16 mouse cellular contexts compared by ENCODE assay signal in genomic region chr5:120285036-120285435, GRCm38 (mm10).
DNase-seq lines count a peak whose midpoint lies in the region; ATAC-seq and TF ChIP-seq lines count a peak whose summit lies in the region.
"Had no signal": no experiment of that assay in that cellular context is flagged by ENCODE, and none has a peak within 500 bp of the region (broad histone marks: within the 10 kb centered on the region; RNA-seq: fewer than 3 reads in every experiment).

No protein-coding gene starts in this region.

- no peaks in the 10 kb centered on the region for H3K36me3 ChIP-seq in embryonic facial prominence, embryonic 11.5 days (replicated peaks; ENCODE audit: control insufficient read depth, insufficient read depth, low read depth, low read length)
- no peaks in the 10 kb centered on the region for H3K36me3 ChIP-seq in hindbrain, embryonic 16.5 days (ENCODE audit: control insufficient read depth, insufficient read depth, low read length)
- H3K36me3 ChIP-seq: embryonic facial prominence, embryonic 13.5 days; intestine, embryonic 15.5 days; stomach, embryonic 15.5 days had no signal

- H3K4me2 ChIP-seq in embryonic facial prominence, embryonic 11.5 days (ENCODE audit: low read depth, low read length), result no peak overlapping the region
- H3K4me2 ChIP-seq in hindbrain, embryonic 16.5 days (ENCODE audit: low read length), result no peak overlapping the region
- H3K4me2 ChIP-seq: embryonic facial prominence, embryonic 13.5 days; intestine, embryonic 15.5 days; stomach, embryonic 15.5 days had no signal

- intact Hi-C loops in gastrocnemius, adult 2 months (cut with DNase I), result no loop called here

- no peak overlapping the region for H3K9ac ChIP-seq in embryonic facial prominence, embryonic 11.5 days (replicated peaks; ENCODE audit: low read length)
- peak overlapping the region; percentile 18; the same call in 1 of the 2 replicates for H3K9ac ChIP-seq in hindbrain, embryonic 16.5 days (ENCODE audit: low read depth, low read length)
- H3K9ac ChIP-seq: embryonic facial prominence, embryonic 13.5 days; intestine, embryonic 15.5 days; liver, postnatal 0 days; stomach, embryonic 15.5 days had no signal

- DNase-seq in embryo, embryonic 10 days (ENCODE audit: low spot score), result peak; percentile 69
- no peak for DNase-seq in embryonic facial prominence, embryonic 11.5 days (ENCODE audit: low spot score)
- DNase-seq in neural tube, embryonic 10.5 days (ENCODE audit: extremely low spot score, low spot score), result peak; percentile 62
- no peak for DNase-seq in layer of hippocampus, adult 2 months (ENCODE audit: low spot score in 2 of 2)
- no peak for DNase-seq in right cerebral cortex, postnatal 36 days (ENCODE audit: low spot score in 2 of 2)
- no peak for DNase-seq in thymus, postnatal 0 days (ENCODE audit: low spot score)
- no peak for DNase-seq in gastrocnemius, adult 2 months
- DNase-seq: cerebellum, adult 8-10 months; heart, adult 18-20 months; liver, postnatal 0 days; lung, postnatal 36 days; thymus, postnatal 14 days had no signal

- ATAC-seq in embryonic facial prominence, embryonic 11.5 days (replicated peaks; ENCODE audit: insufficient number of reproducible peaks, low FRiP score, low TSS enrichment, low read depth), result peak; percentile 55
- ATAC-seq in hindbrain, embryonic 16.5 days, result no peak
- ATAC-seq: intestine, embryonic 15.5 days; liver, postnatal 0 days had no signal

- peaks cover 19% of the 10 kb centered on the region for H3K27me3 ChIP-seq in embryonic facial prominence, embryonic 11.5 days (ENCODE audit: control insufficient read depth, insufficient read depth, low read length)
- no peaks in the 10 kb centered on the region for H3K27me3 ChIP-seq in hindbrain, embryonic 16.5 days (replicated peaks; ENCODE audit: control insufficient read depth, insufficient read depth, low read length)

- 42% methylated on average over 9 of the region's 9 CpGs for WGBS in embryonic facial prominence, embryonic 11.5 days
- 15% methylated on average over 9 of the region's 9 CpGs for WGBS in hindbrain, embryonic 16.5 days

- no peaks in the 10 kb centered on the region for H3K9me3 ChIP-seq in embryonic facial prominence, embryonic 11.5 days (replicated peaks; ENCODE audit: control insufficient read depth, low read length)
- no peaks in the 10 kb centered on the region for H3K9me3 ChIP-seq in hindbrain, embryonic 16.5 days (ENCODE audit: control insufficient read depth, low read length)
- H3K9me3 ChIP-seq: intestine, embryonic 15.5 days; stomach, embryonic 15.5 days had no signal

- H3K4me1 ChIP-seq in embryonic facial prominence, embryonic 11.5 days (ENCODE audit: control insufficient read depth, insufficient read depth, low read length), result peaks cover 4% of the 10 kb centered on the region
- H3K4me1 ChIP-seq in hindbrain, embryonic 16.5 days (ENCODE audit: control insufficient read depth, insufficient read depth, low read depth, low read length), result peaks cover 19% of the 10 kb centered on the region
- H3K4me1 ChIP-seq: intestine, embryonic 15.5 days had no signal

- H3K27ac ChIP-seq in embryonic facial prominence, embryonic 11.5 days (replicated peaks; ENCODE audit: low read depth, low read length), result no peak overlapping the region; the same call in 1 of the 2 replicates
- H3K27ac ChIP-seq in hindbrain, embryonic 16.5 days (ENCODE audit: low read depth, low read length), result peak overlapping the region; percentile 46; the same call in 1 of the 2 replicates
- H3K27ac ChIP-seq in layer of hippocampus, adult 2 months, result no peak overlapping the region
- H3K27ac ChIP-seq in gastrocnemius, adult 2 months, result no peak overlapping the region
- H3K27ac ChIP-seq: embryonic facial prominence, embryonic 13.5 days; intestine, embryonic 15.5 days; stomach, embryonic 15.5 days had no signal

- TF ChIP-seq CTCF in layer of hippocampus, adult 2 months (conservative IDR thresholded peaks at IDR 0.05), result no peak
- no peak for TF ChIP-seq CTCF in gastrocnemius, adult 2 months (IDR thresholded peaks at IDR 0.05)

- H3K4me3 ChIP-seq in embryonic facial prominence, embryonic 11.5 days (ENCODE audit: low read depth, low read length), result no peak overlapping the region
- no peak overlapping the region for H3K4me3 ChIP-seq in hindbrain, embryonic 16.5 days (ENCODE audit: low read length)
- no peak overlapping the region for H3K4me3 ChIP-seq in layer of hippocampus, adult 2 months
- no peak overlapping the region for H3K4me3 ChIP-seq in gastrocnemius, adult 2 months
- H3K4me3 ChIP-seq: embryonic facial prominence, embryonic 13.5 days; intestine, embryonic 15.5 days; stomach, embryonic 15.5 days had no signal

Comparison
In these comparisons a context has a peak if more than half of its experiments do, and no peak if none do; other contexts are left out.
1. DNase-seq: peak in embryo, embryonic 10 days (single experiment) and neural tube, embryonic 10.5 days (single experiment); none in embryonic facial prominence, embryonic 11.5 days (single experiment), layer of hippocampus, adult 2 months (0 of 2), right cerebral cortex, postnatal 36 days (0 of 2), thymus, postnatal 0 days (single experiment) and gastrocnemius, adult 2 months (single experiment).